Mouse (Mus musculus): Measurements from ENCODE around the gene Gse1.

Gse1 gene

GRCm38 (mm10) chr8:120227891-120228591 lies at the start of gene Gse1:
TSS of gene Gse1 (plus strand) at chr8:120228456.
- 15% methylated on average over 38 of the region's 52 CpGs for WGBS

DNA sequence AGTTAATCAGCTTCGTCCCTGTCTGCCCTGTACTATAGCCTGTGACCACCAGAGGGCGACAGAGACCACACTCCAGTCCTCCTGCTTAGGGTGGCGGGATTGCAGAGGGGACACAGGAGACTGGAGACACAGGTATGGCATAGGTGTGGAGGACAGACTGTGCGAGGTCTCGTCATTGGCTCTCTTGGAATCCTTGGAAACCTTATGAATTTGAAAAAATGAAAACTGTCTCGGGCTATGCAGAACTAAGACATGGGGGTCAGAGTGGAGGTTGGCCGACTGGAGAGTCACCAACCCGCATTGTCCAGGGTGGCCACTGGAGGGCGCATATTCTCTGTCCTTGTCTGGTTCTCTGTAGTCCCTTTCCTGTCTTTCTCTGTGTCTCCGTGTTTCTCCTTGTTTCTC lies 49.2 kb upstream of the Gse1 start:
- WGBS, result under 1% methylated on average over 10 of the region's 10 CpGs

GRCm38 (mm10) chr8:120180445-120180970 lies 47.7 kb upstream of the Gse1 start:
- WGBS, result 64% methylated on average over 7 of the region's 7 CpGs

GRCm38 (mm10) chr8:120181274-120181673 lies 47.0 kb upstream of the Gse1 start:
- WGBS, result 90% methylated on average over 5 of the region's 5 CpGs

DNA sequence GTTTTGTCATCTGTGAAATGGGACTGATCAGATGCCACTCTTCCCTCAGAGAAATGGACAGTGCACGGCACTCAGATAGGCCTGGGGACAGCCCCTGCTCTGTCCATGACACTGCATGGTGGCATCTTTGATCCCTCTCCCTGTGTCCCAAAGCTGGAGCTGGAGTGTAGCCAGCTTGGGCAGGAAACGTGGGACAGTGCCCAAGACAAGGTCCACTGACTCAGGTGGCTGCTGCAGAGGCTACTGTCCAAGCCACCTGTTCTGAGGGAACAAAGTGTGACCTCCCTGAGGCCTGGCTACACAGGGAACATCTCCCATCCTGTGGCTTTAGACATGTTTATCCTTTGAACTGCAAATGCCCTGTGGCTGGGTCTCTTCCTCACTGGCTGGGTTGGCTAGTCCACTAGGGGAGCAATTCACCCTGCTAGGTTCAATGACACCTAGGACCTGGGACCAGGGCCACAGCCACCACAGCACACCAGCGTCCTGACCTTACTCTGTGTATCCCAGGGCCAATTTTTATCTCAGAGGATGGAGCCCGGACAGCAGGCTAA lies 46.3 kb upstream of the Gse1 start:
- 90% methylated on average over 4 of the region's 4 CpGs for WGBS

- 61% methylated on average over 9 of the region's 9 CpGs for WGBS
Measured at GRCm38 (mm10) chr8:120184366-120184765, 43.9 kb upstream of the Gse1 start.

DNA sequence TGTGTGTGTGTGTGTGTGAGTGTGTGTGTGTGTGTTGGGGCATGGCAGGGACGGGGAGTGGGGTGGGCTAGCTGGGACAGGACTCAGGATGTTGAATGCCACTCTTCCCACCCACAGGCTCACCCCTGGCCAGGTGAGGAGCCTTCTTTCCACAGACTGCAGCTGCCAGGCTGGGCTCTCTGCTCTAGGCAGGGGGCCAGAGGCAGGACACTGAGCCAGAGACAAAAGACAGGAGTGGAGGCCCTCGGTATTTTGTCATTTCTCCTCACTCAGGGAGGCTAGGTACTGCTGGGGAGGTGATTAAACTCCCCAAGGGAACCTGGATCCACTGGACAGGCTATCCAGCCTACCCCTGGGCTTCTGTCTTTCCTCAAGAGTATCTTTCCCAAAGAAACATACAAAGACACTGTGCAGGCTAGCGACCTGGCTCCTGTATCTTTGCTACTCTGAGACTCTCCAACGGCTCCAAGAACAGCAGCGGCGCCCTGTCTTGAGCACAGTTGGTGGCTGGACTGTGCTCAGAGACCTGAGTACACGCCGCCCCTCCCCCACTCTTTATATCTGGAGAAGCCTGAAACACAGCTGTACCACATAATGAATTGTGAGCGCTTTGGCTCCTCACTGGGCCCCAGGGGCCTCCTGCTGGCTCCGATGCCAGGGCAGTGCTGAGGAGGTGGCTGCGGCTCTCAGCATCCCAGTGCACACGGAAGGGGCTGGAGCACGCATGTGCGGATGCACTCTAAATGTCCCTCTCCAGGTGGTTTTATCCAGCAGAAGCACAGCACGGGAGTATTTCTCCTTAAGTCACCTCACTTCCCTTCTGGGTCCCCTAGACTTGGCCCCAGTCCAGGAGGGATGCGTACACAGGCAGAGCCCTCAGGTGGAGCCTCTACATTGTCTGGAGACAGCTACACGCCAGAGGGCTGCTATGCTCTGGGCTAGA lies 43.1 kb upstream of the Gse1 start:
- 43% methylated on average over 17 of the region's 17 CpGs for WGBS

GRCm38 (mm10) chr8:120186454-120186853 lies 41.8 kb upstream of the Gse1 start:
- whole genome bisulfite sequencing, result 56% methylated on average over 8 of the region's 8 CpGs

GRCm38 (mm10) chr8:120188510-120188909 lies 39.7 kb upstream of the Gse1 start:
- 75% methylated on average over 6 of the region's 6 CpGs for WGBS

DNA sequence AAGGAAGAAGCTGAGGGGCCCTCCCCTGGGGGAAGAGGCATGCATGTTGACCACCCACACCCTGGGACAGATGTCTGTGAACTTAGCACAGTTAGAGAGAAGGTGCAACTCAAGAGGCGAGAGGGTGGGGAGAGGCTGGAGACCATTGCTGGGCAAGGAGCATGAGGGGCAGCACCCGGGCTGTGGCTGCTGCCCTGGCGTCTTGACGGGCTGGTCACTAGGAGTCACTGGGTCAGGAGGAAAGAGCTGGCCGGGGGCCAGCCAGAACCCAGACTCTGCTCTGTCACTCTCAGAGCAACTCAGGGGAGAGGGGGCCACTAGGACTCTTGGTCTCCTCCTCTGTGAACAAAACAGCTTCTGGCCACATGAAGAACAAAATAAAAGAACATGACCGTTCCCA lies 38.8 kb upstream of the Gse1 start:
- 65% methylated on average over 6 of the region's 6 CpGs for WGBS

DNA sequence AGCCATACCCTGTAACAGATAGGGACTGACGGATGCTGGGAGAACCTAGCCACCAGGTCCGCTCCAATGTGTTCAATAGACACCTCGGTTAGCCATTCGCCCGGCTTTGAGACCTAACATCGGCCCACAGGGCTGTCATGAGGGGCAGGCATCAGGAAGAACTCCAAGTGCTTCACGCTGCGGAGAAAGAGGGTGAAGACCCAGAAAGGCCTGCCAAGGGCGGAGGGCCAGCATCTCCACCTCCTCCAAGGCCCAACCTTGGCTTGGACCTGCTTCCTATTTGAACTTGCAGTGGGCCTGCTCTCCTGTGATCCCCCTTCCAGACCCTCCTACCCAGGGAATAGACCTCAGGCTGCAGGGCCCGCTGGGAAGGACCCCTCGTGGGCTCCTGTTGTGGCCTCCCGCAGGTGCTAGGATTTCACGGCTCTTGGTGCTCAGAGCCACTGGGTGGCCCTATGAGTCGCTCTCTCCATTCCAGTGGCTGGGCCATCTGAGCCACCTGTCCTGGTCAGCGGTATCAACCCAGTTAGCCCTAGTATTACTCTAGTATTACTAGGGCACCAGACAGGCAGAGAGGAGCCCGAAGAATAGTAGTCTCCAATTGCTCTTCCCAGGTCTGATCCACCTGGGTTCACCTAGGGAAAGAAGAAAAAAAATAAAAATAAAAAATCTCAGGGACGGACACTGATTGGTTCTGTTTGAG lies 38.0 kb upstream of the Gse1 start:
- 87% methylated on average over 17 of the region's 17 CpGs for WGBS

- WGBS, result 11% methylated on average over 20 of the region's 20 CpGs
Measured at GRCm38 (mm10) chr8:120190810-120191413, 37.3 kb upstream of the Gse1 start.

DNA sequence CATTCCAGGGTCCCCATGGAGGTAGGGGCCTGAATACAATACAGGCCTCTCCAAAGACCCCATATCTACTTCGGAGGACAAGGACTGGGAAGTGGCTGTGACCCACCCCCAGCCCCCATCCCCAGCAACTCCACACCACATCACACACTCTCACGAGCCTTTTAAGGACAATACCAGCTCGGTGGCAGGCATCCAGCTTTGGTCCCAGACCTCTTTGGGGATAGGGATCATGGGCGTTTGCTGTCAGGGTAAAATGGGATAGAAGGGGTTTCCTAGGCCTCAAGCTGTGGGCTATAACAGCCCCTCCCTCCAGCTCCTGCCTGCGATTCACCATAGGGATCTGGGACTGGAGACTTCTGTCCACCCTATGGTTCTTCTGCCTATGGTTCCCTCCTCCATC lies 36.6 kb upstream of the Gse1 start:
- 59% methylated on average over 5 of the region's 5 CpGs for WGBS

GRCm38 (mm10) chr8:120192118-120192517 lies 36.1 kb upstream of the Gse1 start:
- 98% methylated on average over 5 of the region's 5 CpGs for WGBS

GRCm38 (mm10) chr8:120201351-120201750 lies 26.9 kb upstream of the Gse1 start:
- 93% methylated on average over 6 of the region's 6 CpGs for WGBS

GRCm38 (mm10) chr8:120202546-120202945 lies 25.7 kb upstream of the Gse1 start:
- 85% methylated on average over 3 of the region's 3 CpGs for WGBS

- WGBS, result 73% methylated on average over 7 of the region's 7 CpGs
Measured at GRCm38 (mm10) chr8:120204736-120205360, 23.4 kb upstream of the Gse1 start.

DNA sequence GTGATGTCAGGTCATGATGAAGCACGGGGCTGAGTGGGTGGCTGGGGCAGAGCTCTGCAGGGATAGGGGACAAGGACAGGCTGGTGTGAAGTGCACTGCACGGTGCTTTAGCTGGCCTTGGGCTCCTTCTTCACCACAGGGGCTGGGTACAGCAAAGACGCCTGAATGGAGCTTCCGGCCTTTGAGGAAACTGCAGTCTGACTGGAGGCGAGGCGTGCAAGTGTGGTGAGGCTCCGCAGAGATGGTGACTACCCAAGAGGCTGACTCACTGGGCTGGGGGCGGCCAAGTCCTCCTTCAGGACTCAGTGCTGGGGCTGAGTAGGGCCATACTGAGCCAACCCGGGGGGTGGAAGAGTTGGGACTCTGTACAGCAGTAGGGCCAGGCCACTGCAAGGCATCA lies 22.3 kb upstream of the Gse1 start:
- WGBS, result 71% methylated on average over 9 of the region's 9 CpGs

GRCm38 (mm10) chr8:120207364-120207763 lies 20.9 kb upstream of the Gse1 start:
- 93% methylated on average over 8 of the region's 8 CpGs for WGBS

- WGBS, result 78% methylated on average over 11 of the region's 11 CpGs
Measured at GRCm38 (mm10) chr8:120208113-120208512, 20.1 kb upstream of the Gse1 start.

- 50% methylated on average over 4 of the region's 4 CpGs for WGBS
Measured at GRCm38 (mm10) chr8:120211345-120211744, 16.9 kb upstream of the Gse1 start.

All from cerebral cortex, adult 2 months (tissue).